Mouse (Mus musculus) small intestine, adult 2 months (tissue): ENCODE results near the gene Mxi1. TPM values are rescaled to one million over a fixed set of nuclear protein-coding genes. Genes with fewer than 3 reads are reported as not detected.

Experiments used
- H3K27ac ChIP-seq: fragments of 200-500 bp; 2 replicates; pipeline ENCODE4 v1.5.1; 2012; ENCODE audit warnings: low read depth, low read length, control low read depth, inconsistent platforms; ENCODE audit not compliant: insufficient read depth
- H3K27me3 ChIP-seq: fragments of 200-500 bp; 2 replicates; pipeline ENCODE4 v1.6.1; 2012; ENCODE audit warnings: mild to moderate bottlenecking, moderate library complexity, low read length, inconsistent platforms; ENCODE audit not compliant: control insufficient read depth, insufficient read depth
- H3K36me3 ChIP-seq: fragments of 200-500 bp; 2 replicates; pipeline ENCODE4 v1.6.1; 2012; ENCODE audit warnings: mild to moderate bottlenecking, low read length, control low read depth, inconsistent platforms; ENCODE audit not compliant: control insufficient read depth, insufficient read depth
- H3K4me1 ChIP-seq: fragments of 200-500 bp; 2 replicates; pipeline ENCODE4 v1.6.1; 2012; ENCODE audit warnings: low read length, inconsistent platforms, mixed read lengths; ENCODE audit not compliant: control insufficient read depth, insufficient read depth, insufficient read length
- H3K4me3 ChIP-seq: fragments of 200-500 bp; 2 replicates; pipeline ENCODE4 v1.5.1; 2012; ENCODE audit warnings: low read depth, mild to moderate bottlenecking, control low read depth, inconsistent platforms, low read length, moderate library complexity
- CTCF ChIP-seq: fragments of 200-500 bp; IDR thresholded peaks from 2 replicates; pipeline ENCODE4 v1.5.1; 2012; ENCODE audit warnings: low read depth, mild to moderate bottlenecking, control low read depth, inconsistent platforms, low read length, moderate library complexity, mixed read lengths; ENCODE audit not compliant: insufficient replicate concordance, insufficient read length; ENCODE audit errors: extremely low read depth
- POLR2A ChIP-seq: fragments of 200-500 bp; IDR thresholded peaks from 2 replicates; pipeline ENCODE4 v1.6.1; 2012; ENCODE audit warnings: low read depth, mild to moderate bottlenecking, control low read depth, inconsistent platforms, low read length, moderate library complexity
- WGBS: fragments of 180-500 bp; shearing (Covaris S2); methylation state at CpG from one replicate; pipeline ENCODE4 v1.1.7; 2018; 5-methylcytosine and 5-hydroxymethylcytosine counted together
- polyA plus RNA-seq: library from polyadenylated mRNA; depleted of rRNA; stranded (reverse); fragments of >200 nt; gene quantifications from 2 replicates; pipeline ENCODE4 v1.2.3, GENCODE M21; 2012; rRNA removed

The Mxi1 gene
- 30.7 and 66.0 TPM in 2 replicates for polyA plus RNA-seq

DNA sequence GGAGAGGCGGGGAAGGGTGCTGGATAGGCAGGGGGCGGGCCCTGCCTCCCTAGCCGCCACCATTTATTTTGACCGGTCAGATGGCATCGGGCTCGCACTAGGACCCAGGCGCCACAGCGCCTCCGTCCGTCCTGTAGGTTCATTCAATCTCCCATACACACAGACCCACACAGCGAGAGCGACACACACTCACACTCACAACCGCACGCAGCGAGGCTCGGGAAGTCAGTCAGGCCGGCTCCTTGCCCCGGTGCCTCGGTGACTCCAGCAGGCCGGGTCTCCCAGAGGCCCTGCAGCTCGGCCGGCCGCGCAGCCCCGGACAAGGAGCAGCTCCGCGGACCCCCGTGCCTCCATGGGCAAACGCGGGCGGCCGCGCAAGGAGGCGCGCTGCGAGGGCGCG, at the start of gene Mxi1:
Mxi1 (plus strand) TSS at position 171 of the 400 bp plus-strand sequence.
- H3K27ac ChIP-seq, result peak within 1 kb of the TSS; percentile 80
- no peak; the same call in 1 of the 2 replicates for TF ChIP-seq CTCF
- TF ChIP-seq POLR2A, result peak; percentile 91
- H3K4me3 ChIP-seq, result peak within 1 kb of the TSS; percentile 99
- under 1% methylated on average over 38 of the region's 38 CpGs for WGBS
- H3K36me3 ChIP-seq, result no peaks in the 10 kb centered on the region
- no peaks in the 10 kb centered on the region for H3K27me3 ChIP-seq
- peaks cover 12% of the 10 kb centered on the region for H3K4me1 ChIP-seq

DNA sequence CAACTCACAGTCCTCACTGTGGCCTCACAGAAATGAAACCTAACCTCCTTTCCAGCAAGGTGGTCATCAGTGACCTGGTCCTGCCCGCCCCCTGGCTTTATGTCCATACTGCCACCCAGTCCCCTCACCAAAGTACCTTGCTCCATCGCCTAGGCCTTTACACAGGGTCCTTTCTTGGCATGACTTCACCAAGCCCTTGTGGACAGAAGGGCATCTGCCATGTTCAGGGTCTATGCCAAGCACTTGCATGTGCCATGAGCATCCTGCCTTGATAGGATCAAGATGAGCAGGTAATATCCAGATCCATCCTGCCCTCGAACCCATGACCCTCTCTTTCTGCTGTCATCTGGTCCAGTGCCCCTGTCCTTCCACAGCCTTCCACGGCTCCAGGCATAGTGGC, 49.5 kb upstream of the Mxi1 start:
- WGBS, result 88% methylated on average over 4 of the region's 4 CpGs
- TF ChIP-seq CTCF, result no peak
- TF ChIP-seq POLR2A, result no peak

DNA sequence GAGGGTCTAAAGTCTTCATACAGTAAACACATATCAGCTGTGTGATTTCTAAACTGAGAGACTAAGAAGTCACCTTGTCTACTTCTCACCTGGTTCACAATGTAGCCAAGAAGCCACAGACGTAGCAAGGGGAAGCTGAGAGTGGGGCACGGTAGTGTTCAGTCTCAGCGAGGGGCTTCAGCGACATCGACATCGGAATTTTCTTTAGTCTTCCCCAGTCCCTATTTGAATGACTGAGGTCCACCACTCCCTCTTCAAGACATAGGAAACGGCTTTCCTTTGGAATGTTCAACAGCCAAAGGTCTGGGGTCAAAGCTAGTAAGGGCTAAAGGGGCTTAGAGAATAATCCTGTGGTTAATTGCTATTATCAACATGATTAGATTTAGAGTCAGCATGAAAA, 48.3 kb upstream of the Mxi1 start:
- Histone ChIP-seq H3K27me3 (no peaks in the 10 kb centered on the region), H3K27ac (no peak overlapping the region), H3K4me1 (peaks cover 28% of the 10 kb centered on the region), H3K4me3 (no peak overlapping the region), H3K36me3 (no peaks in the 10 kb centered on the region)
- no peak for TF ChIP-seq CTCF
- TF ChIP-seq POLR2A, result no peak
- 77% methylated on average over 7 of the region's 7 CpGs for WGBS

More for the DNA sequence above, 49.5 kb upstream of the Mxi1 start:
- no peaks in the 10 kb centered on the region for H3K27me3 ChIP-seq
- H3K27ac ChIP-seq, result no peak overlapping the region
- no peak overlapping the region for H3K4me3 ChIP-seq
- no peaks in the 10 kb centered on the region for H3K36me3 ChIP-seq
- H3K4me1 ChIP-seq, result peaks cover 34% of the 10 kb centered on the region

- peaks cover 12% of the 10 kb centered on the region for H3K4me1 ChIP-seq
- no peaks in the 10 kb centered on the region for H3K27me3 ChIP-seq
- 48% methylated on average over 23 of the region's 23 CpGs for WGBS
- TF ChIP-seq POLR2A, result no peak
- no peak for TF ChIP-seq CTCF
- no peak overlapping the region for H3K4me3 ChIP-seq
- no peak overlapping the region for H3K27ac ChIP-seq
- H3K36me3 ChIP-seq, result no peaks in the 10 kb centered on the region
Observed at GRCm38 (mm10) chr19:53263859-53264733, 46.2 kb upstream of the Mxi1 start.

GRCm38 (mm10) chr19:53264821-53265727, 45.2 kb upstream of the Mxi1 start:
- TF ChIP-seq POLR2A (no peak), CTCF (no peak)
- no peak overlapping the region for H3K4me3 ChIP-seq
- H3K36me3 ChIP-seq, result no peaks in the 10 kb centered on the region
- H3K27ac ChIP-seq, result no peak overlapping the region
- H3K4me1 ChIP-seq, result peaks cover 3% of the 10 kb centered on the region
- WGBS, result 63% methylated on average over 12 of the region's 12 CpGs
- H3K27me3 ChIP-seq, result no peaks in the 10 kb centered on the region

DNA sequence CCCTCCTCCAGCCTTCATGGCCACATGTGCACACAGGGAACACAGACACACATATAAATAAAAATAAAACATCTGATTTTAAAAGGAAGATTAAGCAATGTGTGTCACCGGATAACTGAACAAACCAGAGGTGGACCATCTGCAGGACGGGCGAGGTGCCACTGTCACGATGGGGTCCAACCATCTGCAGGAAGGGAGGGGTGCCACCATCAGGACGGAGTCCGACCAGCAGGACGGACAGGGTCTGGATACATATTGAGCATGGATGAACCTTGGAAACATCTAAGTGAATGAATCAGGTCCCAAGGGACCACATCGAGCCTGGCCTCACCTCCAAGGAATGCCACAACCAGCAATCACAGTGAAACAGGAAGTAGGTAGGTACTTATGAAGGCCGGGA, 43.0 kb upstream of the Mxi1 start:
- TF ChIP-seq POLR2A (no peak), CTCF (no peak)
- no peak overlapping the region for H3K27ac ChIP-seq
- 90% methylated on average over 9 of the region's 9 CpGs for WGBS

More for the DNA sequence above, 43.0 kb upstream of the Mxi1 start:
- Histone ChIP-seq H3K4me3 (no peak overlapping the region), H3K4me1 (no peaks in the 10 kb centered on the region), H3K27me3 (no peaks in the 10 kb centered on the region), H3K36me3 (no peaks in the 10 kb centered on the region)
